Mouse (Mus musculus): ENCODE measurements around the gene Tecpr1.

- TF ChIP-seq CTCF (IDR thresholded peaks at IDR 0.05; ENCODE audit: borderline replicate concordance, extremely low read depth, insufficient read depth, insufficient read length), result no peak
- TF ChIP-seq POLR2A (IDR thresholded peaks at IDR 0.05; ENCODE audit: borderline replicate concordance, extremely low read depth, insufficient read depth, insufficient read length, poor library complexity, severe bottlenecking), result no peak
Measured at GRCm38 (mm10) chr5:144263082-144263481, 39.7 kb upstream of the Tecpr1 start.

Data from brain, embryonic 14.5 days (tissue).